Mouse (Mus musculus) liver, embryonic 15.5 days (tissue): ENCODE data around the gene Tmc4. TPM values are rescaled to one million over a fixed set of nuclear protein-coding genes. Genes with fewer than 3 reads are reported as not detected.
A peak's percentile ranks its signal among the peaks of the same experiment; 100 is the strongest.

Source experiments
- ATAC-seq: fragments of 200-750 bp; cut with Nextera tagmentation; 2 replicates; pipeline ENCODE4 v1.8.0; 2017; ENCODE audit warnings: moderate number of reproducible peaks, mild to moderate bottlenecking, moderate library complexity; ENCODE audit not compliant: insufficient read depth
- H3K27ac ChIP-seq: fragments of 300-500 bp; sonication (generic); replicated peaks from 2 replicates; pipeline ENCODE4 v1.5.1; 2015; ENCODE audit warnings: mild to moderate bottlenecking, inconsistent platforms
- H3K27me3 ChIP-seq: fragments of 300-500 bp; sonication (generic); 2 replicates; pipeline ENCODE4 v1.6.1; 2015; ENCODE audit warnings: mild to moderate bottlenecking, inconsistent platforms
- H3K36me3 ChIP-seq: fragments of 300-500 bp; sonication (generic); replicated peaks from 2 replicates; pipeline ENCODE4 v1.6.1; 2015; ENCODE audit warnings: moderate library complexity, mild to moderate bottlenecking, inconsistent platforms
- H3K4me1 ChIP-seq: fragments of 300-500 bp; sonication (generic); replicated peaks from 2 replicates; pipeline ENCODE4 v1.6.1; 2015; ENCODE audit warnings: inconsistent platforms
- H3K4me2 ChIP-seq: fragments of 300-500 bp; sonication (generic); 2 replicates; pipeline ENCODE4 v1.6.1; 2015; ENCODE audit warnings: moderate library complexity, mild to moderate bottlenecking, inconsistent platforms
- H3K4me3 ChIP-seq: fragments of 300-500 bp; sonication (generic); replicated peaks from 2 replicates; pipeline ENCODE4 v1.5.1; 2015; ENCODE audit warnings: mild to moderate bottlenecking, inconsistent platforms
- H3K9ac ChIP-seq: fragments of 300-500 bp; sonication (generic); 2 replicates; pipeline ENCODE4 v1.6.1; 2015; ENCODE audit warnings: moderate library complexity, mild to moderate bottlenecking, inconsistent platforms
- H3K9me3 ChIP-seq: fragments of 300-500 bp; sonication (generic); replicated peaks from 2 replicates; pipeline ENCODE4 v1.6.1; 2016; ENCODE audit warnings: inconsistent platforms
- WGBS: fragments of 180-500 bp; shearing (Covaris S2); methylation state at CpG from one replicate; pipeline ENCODE4 v1.1.7; 2015; ENCODE audit warnings: mixed read lengths; ENCODE audit not compliant: insufficient replicate concordance; 5-methylcytosine and 5-hydroxymethylcytosine counted together
- polyA plus RNA-seq: library from polyadenylated mRNA; unstranded; fragments of >200 nt; fragmentation: Nextera tagmentation; extraction: Ambion mirVana; gene quantifications from 2 replicates; pipeline ENCODE4 v1.2.1, GENCODE M21; 2015

Tmc4 gene
- polyA plus RNA-seq, 1 experiment from 2014 or later, result 4.0 TPM

DNA sequence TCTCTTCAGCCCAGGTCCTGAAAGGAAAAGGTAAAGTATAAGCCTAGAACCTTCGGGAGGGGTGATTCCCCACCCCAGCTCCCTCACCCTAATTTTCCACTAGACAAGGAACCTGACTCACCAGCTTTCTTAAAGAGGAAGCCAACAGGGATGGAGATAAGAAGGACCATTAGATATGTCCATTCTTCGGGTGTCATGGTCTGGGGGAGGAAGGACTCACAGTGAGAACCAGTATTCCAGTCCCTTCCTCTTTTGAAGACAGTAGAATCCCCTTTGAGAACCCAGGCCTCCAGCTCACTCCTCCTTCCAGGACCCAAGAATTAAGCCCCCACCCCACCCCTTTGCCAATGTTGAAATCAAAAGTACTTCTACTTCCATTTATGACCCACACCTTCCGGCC lies 14.6 kb upstream of the Tmc4 start:
- WGBS, result 9% methylated on average over 3 of the region's 3 CpGs
- Histone ChIP-seq H3K36me3 (peaks cover 4% of the 10 kb centered on the region), H3K4me3 (peak overlapping the region; percentile 72), H3K9ac (peak overlapping the region; percentile 74), H3K27ac (peak overlapping the region; percentile 88; the same call in 1 of the 2 replicates), H3K4me2 (peak overlapping the region; percentile 94), H3K4me1 (peaks cover 40% of the 10 kb centered on the region), H3K27me3 (no peaks in the 10 kb centered on the region), H3K9me3 (no peaks in the 10 kb centered on the region)
- ATAC-seq, result no peak

DNA sequence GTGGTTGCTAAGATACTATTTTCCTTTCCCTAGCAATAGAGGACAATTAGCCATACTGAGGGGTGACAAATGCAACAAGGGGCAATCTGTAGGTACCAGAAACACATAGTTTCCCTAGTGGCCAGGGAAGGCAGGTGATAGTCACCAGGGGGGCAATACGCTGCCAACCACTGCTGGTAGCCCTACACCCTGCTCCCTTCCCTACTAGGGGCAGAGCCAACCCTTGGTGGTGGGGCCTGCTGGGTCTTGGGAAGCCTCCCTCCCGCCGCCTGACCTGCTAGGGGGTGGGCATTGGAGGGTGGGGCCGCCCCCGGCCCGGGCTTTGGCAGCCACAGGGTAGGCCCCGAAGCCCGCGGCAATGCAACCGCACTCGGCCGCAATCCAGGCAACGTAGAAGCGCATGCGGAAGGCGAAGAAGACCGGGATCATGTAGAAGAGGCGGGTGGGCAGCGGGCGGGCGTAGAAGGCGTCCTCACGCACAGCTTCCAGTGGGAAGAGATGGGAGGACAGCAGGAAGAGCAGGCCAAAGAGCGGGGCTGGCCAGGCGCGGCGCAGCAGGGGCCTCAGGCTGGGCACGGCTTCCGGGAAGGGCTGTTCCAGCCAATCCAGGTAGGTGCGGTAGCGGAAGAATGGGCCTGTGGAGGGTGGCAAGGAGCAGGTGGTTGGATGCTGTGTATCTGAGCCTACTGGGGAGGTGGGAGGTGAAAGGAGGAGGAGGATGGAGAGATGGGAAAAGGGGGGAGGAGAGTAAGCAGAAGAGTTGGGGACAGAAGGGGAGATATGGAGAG lies 8.2 kb upstream of the Tmc4 start:
- H3K27ac ChIP-seq, result no peak overlapping the region
- no peak overlapping the region for H3K4me2 ChIP-seq
- no peak for ATAC-seq
- H3K9ac ChIP-seq, result no peak overlapping the region
- H3K4me1 ChIP-seq, result no peaks in the 10 kb centered on the region
- H3K36me3 ChIP-seq, result peaks cover 23% of the 10 kb centered on the region
- no peak overlapping the region for H3K4me3 ChIP-seq
- no peaks in the 10 kb centered on the region for H3K27me3 ChIP-seq
- 87% methylated on average over 31 of the region's 31 CpGs for WGBS
- no peaks in the 10 kb centered on the region for H3K9me3 ChIP-seq

DNA sequence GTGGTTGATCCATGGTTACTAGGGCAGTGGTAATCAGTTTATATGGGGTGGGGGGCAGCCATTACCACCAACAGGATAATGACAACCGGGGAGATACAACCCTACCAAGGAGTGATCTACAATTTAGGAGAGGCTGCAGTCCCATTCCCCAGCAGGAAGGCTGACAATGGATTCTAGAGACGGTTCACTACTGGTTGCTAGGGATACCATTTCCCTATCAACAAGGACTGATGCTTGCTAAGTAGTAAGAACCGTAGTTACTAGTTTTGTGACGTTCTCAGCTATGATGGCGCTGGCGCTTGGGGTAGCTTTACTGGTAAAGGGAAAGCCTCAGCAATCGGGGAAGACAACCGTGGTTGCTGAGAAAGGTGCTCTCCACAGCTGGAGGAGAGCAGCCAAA lies 7.3 kb upstream of the Tmc4 start:
- H3K36me3 ChIP-seq, result peaks cover 28% of the 10 kb centered on the region
- no peaks in the 10 kb centered on the region for H3K27me3 ChIP-seq
- H3K9ac ChIP-seq, result no peak overlapping the region
- no peaks in the 10 kb centered on the region for H3K4me1 ChIP-seq
- ATAC-seq, result no peak
- H3K4me2 ChIP-seq, result no peak overlapping the region
- H3K9me3 ChIP-seq, result no peaks in the 10 kb centered on the region
- no peak overlapping the region for H3K4me3 ChIP-seq
- no peak overlapping the region for H3K27ac ChIP-seq
- WGBS, result 81% methylated on average over 8 of the region's 8 CpGs

DNA sequence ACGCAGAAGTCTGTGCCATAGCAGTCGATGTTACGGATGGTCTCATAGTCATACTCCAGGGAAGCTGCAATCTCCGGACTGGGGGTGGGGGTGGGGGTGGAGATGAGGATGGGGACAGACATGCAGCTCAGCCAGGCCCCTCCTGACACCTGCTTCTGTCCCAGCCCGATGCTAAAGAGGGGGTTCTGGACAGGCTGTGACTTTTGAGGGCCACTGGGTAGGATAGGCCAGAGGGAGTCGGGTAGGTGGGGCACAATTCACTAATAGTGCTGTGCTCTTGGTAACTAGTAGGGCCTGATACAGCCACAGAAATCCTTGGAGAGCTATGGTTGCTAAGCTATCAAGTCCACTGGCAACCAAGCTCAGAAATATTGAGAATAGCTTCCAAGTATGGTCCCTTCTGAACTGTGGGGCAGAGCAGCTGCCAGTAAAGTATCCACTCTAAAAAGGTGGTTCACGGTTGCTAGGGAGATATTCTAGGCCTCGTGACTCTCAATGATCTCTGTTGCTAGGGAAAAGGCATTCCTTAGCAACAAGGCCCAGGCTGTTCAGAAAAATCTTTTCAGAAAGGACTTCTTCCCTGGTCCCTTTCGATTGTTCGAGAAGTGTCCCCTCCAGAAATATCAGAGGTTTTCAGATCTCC lies 6.7 kb upstream of the Tmc4 start:
- H3K9me3 ChIP-seq, result no peaks in the 10 kb centered on the region
- H3K9ac ChIP-seq, result no peak overlapping the region
- peaks cover 28% of the 10 kb centered on the region for H3K36me3 ChIP-seq
- H3K4me2 ChIP-seq, result no peak overlapping the region
- H3K4me3 ChIP-seq, result no peak overlapping the region
- no peaks in the 10 kb centered on the region for H3K27me3 ChIP-seq
- no peak for ATAC-seq
- no peak overlapping the region for H3K27ac ChIP-seq
- WGBS, result 75% methylated on average over 10 of the region's 10 CpGs
- no peaks in the 10 kb centered on the region for H3K4me1 ChIP-seq

DNA sequence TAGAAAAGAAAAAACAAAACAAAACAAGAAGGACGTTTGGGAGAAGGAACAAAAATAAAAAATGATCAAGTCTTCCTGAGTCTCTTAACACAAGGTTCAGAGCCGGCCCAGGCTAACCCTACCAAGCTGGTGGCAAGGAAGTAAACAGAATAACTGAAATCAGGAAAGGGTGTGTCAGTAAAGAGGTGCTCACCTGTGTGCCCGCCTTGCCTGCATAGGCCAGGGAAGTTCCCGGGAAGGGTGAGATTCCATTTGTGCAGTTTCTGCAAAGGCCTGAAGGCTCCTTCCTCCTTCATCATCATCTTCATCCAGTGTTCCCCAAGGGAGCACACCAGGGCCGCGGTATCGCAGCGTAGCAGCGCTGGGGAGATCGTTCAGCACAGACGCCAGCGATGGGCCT lies 982 bp downstream of the Tmc4 start:
- Histone ChIP-seq H3K27me3 (no peaks in the 10 kb centered on the region), H3K9ac (no peak overlapping the region), H3K4me3 (no peak overlapping the region), H3K27ac (no peak overlapping the region), H3K36me3 (0 out of 2 replicates have a peak, but pooled peaks cover 6% of the 10 kb centered on the region), H3K9me3 (no peaks in the 10 kb centered on the region), H3K4me2 (no peak overlapping the region), H3K4me1 (no peaks in the 10 kb centered on the region; the same call in 1 of the 2 replicates)
- ATAC-seq, result no peak
- 70% methylated on average over 12 of the region's 12 CpGs for WGBS

GRCm38 (mm10) chr7:3675228-3675548 lies 2.2 kb downstream of the Tmc4 start:
- Histone ChIP-seq H3K4me3 (no peak overlapping the region), H3K9me3 (no peaks in the 10 kb centered on the region), H3K36me3 (0 out of 2 replicates have a peak, but pooled peaks cover under 1% of the 10 kb centered on the region), H3K4me1 (no peaks in the 10 kb centered on the region; the same call in 1 of the 2 replicates), H3K27ac (no peak overlapping the region), H3K27me3 (no peaks in the 10 kb centered on the region), H3K9ac (no peak overlapping the region), H3K4me2 (no peak overlapping the region)
- WGBS, result 54% methylated on average over 3 of the region's 3 CpGs
- no peak for ATAC-seq

- H3K4me3 ChIP-seq, result no peak overlapping the region
- H3K4me1 ChIP-seq, result no peaks in the 10 kb centered on the region; the same call in 1 of the 2 replicates
- H3K27me3 ChIP-seq, result no peaks in the 10 kb centered on the region
- peak; percentile 70 for ATAC-seq
- H3K4me2 ChIP-seq, result no peak overlapping the region
- H3K36me3 ChIP-seq, result no peaks in the 10 kb centered on the region
- no peak overlapping the region for H3K9ac ChIP-seq
- H3K27ac ChIP-seq, result no peak overlapping the region
- no peaks in the 10 kb centered on the region for H3K9me3 ChIP-seq
- 40% methylated on average over 10 of the region's 10 CpGs for WGBS
Measured at GRCm38 (mm10) chr7:3674507-3675227, 2.7 kb downstream of the Tmc4 start.

GRCm38 (mm10) chr7:3666921-3667391 lies 10.4 kb downstream of the Tmc4 start:
- Histone ChIP-seq H3K4me3 (peak overlapping the region; percentile 74), H3K4me1 (peaks cover 42% of the 10 kb centered on the region), H3K36me3 (peaks cover 17% of the 10 kb centered on the region), H3K27ac (peak overlapping the region; percentile 93), H3K9me3 (no peaks in the 10 kb centered on the region), H3K27me3 (no peaks in the 10 kb centered on the region), H3K4me2 (peak overlapping the region; percentile 91), H3K9ac (peak overlapping the region; percentile 37)
- ATAC-seq, result peak; percentile 8
- 22% methylated on average over 14 of the region's 14 CpGs for WGBS

DNA sequence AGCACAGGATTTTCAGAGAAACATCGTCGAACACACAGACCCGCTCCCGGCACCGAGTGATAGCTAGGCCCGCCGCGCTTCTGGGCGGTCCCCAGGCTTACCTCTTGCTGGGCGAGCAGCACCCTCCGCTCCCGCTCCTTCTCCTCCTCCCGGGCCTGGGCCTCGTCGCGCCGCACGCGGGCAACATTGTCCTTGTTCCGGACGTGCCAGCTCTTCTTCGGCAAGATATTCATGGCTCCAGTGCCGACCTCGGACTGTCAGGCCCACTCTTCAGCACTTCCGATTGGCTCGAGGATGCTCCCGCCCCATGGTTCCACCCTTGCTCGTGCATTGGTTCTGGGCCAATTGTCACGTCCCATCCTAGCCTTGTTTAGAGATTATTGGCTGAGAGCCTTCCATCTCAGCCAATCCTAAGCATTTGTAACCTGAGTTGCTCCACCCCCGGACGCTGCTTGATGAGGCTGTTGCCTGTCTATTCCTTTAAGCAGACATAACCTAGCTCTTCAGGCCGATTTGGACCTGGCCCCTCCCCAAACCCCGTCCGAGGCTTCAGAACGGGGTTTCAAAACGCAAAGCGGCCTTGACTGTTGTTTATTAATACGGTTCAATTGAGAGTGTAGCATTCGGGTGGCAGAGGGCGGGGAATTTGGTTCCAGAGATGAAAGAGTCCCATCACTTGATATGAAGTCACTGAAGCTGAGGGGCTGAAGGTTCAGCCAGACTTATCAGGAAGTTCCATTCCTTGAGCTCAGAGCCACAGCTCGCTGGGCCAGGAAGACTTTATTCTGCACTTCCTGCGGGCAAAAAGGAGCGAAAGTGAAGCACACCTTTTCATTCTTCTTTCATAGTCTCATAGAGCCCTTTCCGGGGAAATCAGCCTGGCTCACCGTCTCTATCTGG lies 11.9 kb downstream of the Tmc4 start, which contains the start of gene Leng1:
Leng1 (minus strand) TSS at position 626 of the 900 bp plus-strand sequence.
- H3K4me1 ChIP-seq, result peaks cover 42% of the 10 kb centered on the region
- peak within 1 kb of the TSS; percentile 81 for H3K9ac ChIP-seq
- no peaks in the 10 kb centered on the region for H3K27me3 ChIP-seq
- peak within 1 kb of the TSS; percentile 91 for H3K4me2 ChIP-seq
- 3% methylated on average over 45 of the region's 45 CpGs for WGBS
- peak within 1 kb of the TSS; percentile 74 for H3K4me3 ChIP-seq
- peaks cover 32% of the 10 kb centered on the region for H3K36me3 ChIP-seq
- ATAC-seq, result peak; percentile 98
- H3K27ac ChIP-seq, result peak within 1 kb of the TSS; percentile 93
- no peaks in the 10 kb centered on the region for H3K9me3 ChIP-seq

DNA sequence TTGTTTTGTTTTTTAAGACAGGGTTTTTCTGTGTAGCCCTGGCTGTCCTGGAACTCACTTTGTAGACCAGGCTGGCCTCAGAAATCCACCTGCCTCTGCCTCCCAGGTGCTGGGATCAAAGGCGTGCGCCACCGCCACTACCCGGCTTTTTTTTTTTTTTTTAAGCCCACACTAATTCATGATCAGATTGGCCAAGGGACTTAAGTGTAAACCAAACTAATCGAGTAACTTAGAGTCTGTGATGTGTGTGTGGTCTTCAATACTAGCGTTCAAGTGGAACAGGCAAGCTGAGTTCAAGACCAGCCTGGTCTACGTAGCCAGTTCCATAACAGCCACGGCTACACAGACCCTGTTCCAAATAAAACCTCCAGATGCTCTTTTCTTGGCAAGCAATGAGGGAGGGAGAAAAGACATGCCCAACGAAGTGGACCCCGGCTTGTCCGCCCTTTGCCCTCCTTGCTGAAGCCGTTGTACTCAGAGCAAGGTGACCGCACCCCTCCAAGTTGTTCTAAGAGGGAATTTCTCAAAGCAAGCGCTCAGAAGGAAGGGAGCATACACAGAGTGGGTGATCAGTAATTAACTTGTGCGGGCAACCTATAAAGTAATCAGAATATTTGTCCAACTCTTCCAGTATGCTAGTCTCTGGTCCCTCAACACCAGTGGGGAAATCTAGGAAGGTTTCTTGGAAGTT lies 12.7 kb downstream of the Tmc4 start:
- Histone ChIP-seq H3K4me1 (peaks cover 42% of the 10 kb centered on the region), H3K9me3 (no peaks in the 10 kb centered on the region), H3K4me3 (peak overlapping the region; percentile 74), H3K27ac (peak overlapping the region; percentile 93), H3K9ac (peak overlapping the region; percentile 81), H3K4me2 (peak overlapping the region; percentile 91), H3K36me3 (peaks cover 40% of the 10 kb centered on the region), H3K27me3 (no peaks in the 10 kb centered on the region)
- peak; percentile 45 for ATAC-seq
- WGBS, result 22% methylated on average over 15 of the region's 15 CpGs
